Mouse (Mus musculus) neural tube, embryonic 14.5 days (tissue): ENCODE measurements around the gene Prdm11. TPM values are rescaled to one million over a fixed set of nuclear protein-coding genes. Genes with fewer than 3 reads are reported as not detected.

ENCODE experiments used
- ATAC-seq: fragments of 200-750 bp; cut with Nextera tagmentation; 2 replicates; pipeline ENCODE4 v1.8.0; 2017; ENCODE audit warnings: low read depth, mild to moderate bottlenecking, moderate TSS enrichment, moderate library complexity
- H3K27ac ChIP-seq: fragments of 300-500 bp; sonication (generic); 2 replicates; pipeline ENCODE4 v1.5.1; 2014; ENCODE audit warnings: low read depth, mild to moderate bottlenecking, control low read depth, low read length, moderate library complexity, mixed read lengths
- H3K27me3 ChIP-seq: fragments of 300-500 bp; sonication (generic); 2 replicates; pipeline ENCODE4 v1.6.1; 2014; ENCODE audit warnings: low read length; ENCODE audit not compliant: control insufficient read depth, insufficient read depth
- H3K36me3 ChIP-seq: fragments of 300-500 bp; sonication (generic); 2 replicates; pipeline ENCODE4 v1.6.1; 2014; ENCODE audit warnings: low read length, mixed read lengths; ENCODE audit not compliant: control insufficient read depth, insufficient read depth
- H3K4me1 ChIP-seq: fragments of 300-500 bp; sonication (generic); 2 replicates; pipeline ENCODE4 v1.6.1; 2014; ENCODE audit warnings: low read length; ENCODE audit not compliant: control insufficient read depth, insufficient read depth
- H3K4me2 ChIP-seq: fragments of 300-500 bp; sonication (generic); 2 replicates; pipeline ENCODE4 v1.6.1; 2014; ENCODE audit warnings: mild to moderate bottlenecking, low read depth, low read length, control low read depth
- H3K4me3 ChIP-seq: fragments of 300-500 bp; sonication (generic); 2 replicates; pipeline ENCODE4 v1.5.1; 2014; ENCODE audit warnings: low read depth, low read length, control low read depth, mixed read lengths
- H3K9ac ChIP-seq: fragments of 300-500 bp; sonication (generic); replicated peaks from 2 replicates; pipeline ENCODE4 v1.6.1; 2014; ENCODE audit warnings: low read depth, mild to moderate bottlenecking, control low read depth, low read length, mixed read lengths
- H3K9me3 ChIP-seq: fragments of 300-500 bp; sonication (generic); 2 replicates; pipeline ENCODE4 v1.6.1; 2016; ENCODE audit warnings: low read length; ENCODE audit not compliant: control insufficient read depth
- WGBS: fragments of 180-500 bp; shearing (Covaris S2); extraction: QIAGEN DNeasy Blood & Tissue Kit; methylation state at CpG from one replicate; pipeline ENCODE4 v1.1.7; 2014; 5-methylcytosine and 5-hydroxymethylcytosine counted together
- polyA plus RNA-seq: library from polyadenylated mRNA; unstranded; fragments of >200 nt; fragmentation: Nextera tagmentation; extraction: Ambion mirVana; gene quantifications from 2 replicates; pipeline ENCODE4 v1.2.1, GENCODE M21; 2014

Gene Prdm11
- polyA plus RNA-seq, 1 experiment from 2014 or later, result 1.8 TPM

DNA sequence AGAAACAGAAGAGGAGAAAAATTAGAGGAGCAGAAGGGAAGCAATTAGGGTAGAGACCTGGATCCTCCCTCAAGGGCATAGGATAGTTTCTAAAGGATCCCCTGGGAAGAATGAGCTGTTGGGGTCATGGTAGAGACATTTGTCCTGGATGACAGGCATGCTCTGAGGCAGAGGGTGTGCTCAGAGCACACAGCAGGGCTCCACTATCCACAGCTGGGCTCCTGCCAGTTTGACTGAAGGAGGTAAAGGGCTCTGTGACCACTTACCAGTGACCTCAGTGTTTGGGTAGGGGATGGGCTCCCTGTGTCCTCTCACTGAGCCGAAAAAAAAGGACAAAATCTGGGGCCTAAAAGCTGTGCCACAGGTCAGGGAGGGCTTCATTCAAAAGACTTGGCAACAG is 96.4 kb downstream of the Prdm11 start:
- no peaks in the 10 kb centered on the region for H3K27me3 ChIP-seq
- no peak overlapping the region for H3K9ac ChIP-seq
- no peaks in the 10 kb centered on the region for H3K36me3 ChIP-seq
- peaks cover 14% of the 10 kb centered on the region for H3K4me1 ChIP-seq
- ATAC-seq, result no peak
- 23% methylated on average over 1 of the region's 1 CpGs for WGBS
- no peaks in the 10 kb centered on the region for H3K9me3 ChIP-seq
- no peak overlapping the region for H3K4me2 ChIP-seq
- H3K4me3 ChIP-seq, result no peak overlapping the region
- no peak overlapping the region for H3K27ac ChIP-seq

DNA sequence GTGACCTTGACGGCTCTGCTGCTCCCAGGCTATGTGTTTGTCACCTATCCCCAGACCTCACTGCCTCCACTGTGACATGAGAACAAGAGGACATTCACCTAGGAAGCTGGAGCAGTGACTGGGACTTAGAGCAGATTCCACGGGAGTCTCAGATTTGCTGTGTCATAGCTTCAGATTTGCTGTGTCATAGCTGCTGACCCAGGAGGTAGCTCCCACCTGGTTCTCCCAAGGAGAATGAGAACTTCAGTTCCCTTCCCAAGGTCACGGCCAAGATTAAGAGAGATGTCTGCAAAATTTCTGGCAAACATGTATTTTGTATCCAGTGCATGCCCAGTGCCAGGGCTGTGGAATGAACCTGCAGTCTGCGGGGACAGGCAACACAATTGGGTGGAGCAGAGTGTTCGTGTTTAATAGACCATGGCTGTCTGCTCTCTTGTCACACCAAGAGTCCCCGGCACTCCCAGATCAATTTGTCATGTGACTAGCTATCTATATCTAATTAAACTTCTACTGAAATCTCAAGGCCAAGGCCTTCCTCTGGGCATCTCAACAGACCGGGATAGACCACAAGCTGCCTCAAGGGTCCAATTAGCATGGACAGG is 97.2 kb downstream of the Prdm11 start:
- no peaks in the 10 kb centered on the region for H3K27me3 ChIP-seq
- no peak for ATAC-seq
- no peak overlapping the region for H3K4me3 ChIP-seq
- 31% methylated on average over 7 of the region's 7 CpGs for WGBS
- H3K4me1 ChIP-seq, result peaks cover 14% of the 10 kb centered on the region
- H3K4me2 ChIP-seq, result no peak overlapping the region
- no peak overlapping the region for H3K9ac ChIP-seq
- no peaks in the 10 kb centered on the region for H3K36me3 ChIP-seq
- no peaks in the 10 kb centered on the region for H3K9me3 ChIP-seq
- H3K27ac ChIP-seq, result no peak overlapping the region

DNA sequence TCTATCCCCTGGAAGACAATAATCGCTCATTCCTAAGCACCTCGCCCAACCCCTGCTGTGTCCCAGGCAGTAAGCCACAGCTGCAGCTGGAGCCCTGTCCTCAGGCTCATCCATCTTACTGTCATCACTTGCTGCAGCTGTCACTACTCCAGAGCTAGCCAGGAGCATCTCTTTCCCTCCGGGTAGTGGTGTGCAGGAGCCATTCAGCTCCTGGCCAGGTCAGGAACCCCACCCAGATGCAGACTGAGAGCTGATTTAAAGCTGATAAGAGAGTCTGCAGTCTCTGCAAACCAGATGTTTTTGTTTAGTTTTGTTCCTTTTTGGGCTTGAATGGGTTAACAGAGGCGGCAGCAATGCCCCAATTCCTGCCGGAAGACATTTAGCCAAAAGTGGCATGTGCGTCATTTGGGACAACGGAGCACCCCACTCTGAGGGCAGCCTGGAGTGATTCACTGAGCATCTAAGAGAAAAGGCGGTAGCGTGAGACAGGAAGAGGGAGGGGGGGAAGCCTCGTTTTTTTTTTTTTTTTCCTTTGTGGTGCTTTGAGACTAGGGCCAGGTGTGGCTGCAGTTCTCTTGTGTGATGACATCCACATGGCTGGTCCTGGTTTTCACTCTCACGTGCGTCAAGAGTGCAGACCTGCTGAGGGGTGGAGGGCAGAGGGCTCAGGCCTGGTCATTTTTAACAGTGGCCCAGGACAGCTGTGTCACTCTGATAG is 97.8 kb downstream of the Prdm11 start:
- Histone ChIP-seq H3K9ac (no peak overlapping the region; the same call in 1 of the 2 replicates), H3K27me3 (no peaks in the 10 kb centered on the region)

DNA sequence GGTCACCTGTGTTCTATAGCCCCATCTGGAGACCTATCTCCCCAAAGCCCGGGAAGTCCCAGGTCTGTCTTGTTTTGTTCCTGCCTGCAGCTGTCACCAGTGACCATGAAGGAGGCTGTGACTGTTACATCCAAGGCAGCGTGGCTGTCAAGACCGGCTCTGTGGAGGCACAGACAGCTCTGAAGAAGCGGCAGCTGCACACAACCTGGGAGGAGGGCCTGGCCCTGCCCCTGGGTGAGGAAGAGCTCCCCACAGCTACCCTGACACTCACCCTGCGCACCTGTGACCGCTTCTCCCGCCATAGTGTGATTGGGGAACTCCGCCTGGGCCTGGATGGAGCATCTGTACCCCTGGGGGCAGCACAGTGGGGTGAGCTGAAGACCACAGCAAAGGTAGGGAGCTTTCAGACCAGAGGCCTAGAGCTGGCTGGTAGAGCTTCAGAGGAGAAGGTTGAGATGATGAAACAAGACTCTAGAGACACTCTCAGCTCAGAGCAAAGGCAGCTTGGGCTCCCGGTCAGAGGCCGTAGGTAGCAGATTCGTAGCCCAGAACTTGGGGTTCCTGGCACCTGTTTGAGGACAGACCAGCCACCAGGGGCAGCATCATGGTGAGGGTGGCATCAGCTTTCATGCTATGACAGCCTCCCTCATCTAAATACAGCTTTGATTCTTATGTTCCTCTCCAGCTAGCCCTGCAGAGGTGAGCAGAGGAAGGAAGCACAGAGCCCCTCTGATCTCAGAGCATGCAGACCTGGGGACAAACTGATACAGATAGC is 100.0 kb downstream of the Prdm11 start:
- Histone ChIP-seq H3K36me3 (no peaks in the 10 kb centered on the region), H3K27me3 (no peaks in the 10 kb centered on the region), H3K4me1 (peaks cover 14% of the 10 kb centered on the region), H3K9me3 (no peaks in the 10 kb centered on the region), H3K27ac (no peak overlapping the region), H3K4me3 (no peak overlapping the region), H3K4me2 (no peak overlapping the region), H3K9ac (no peak overlapping the region)
- 88% methylated on average over 11 of the region's 11 CpGs for WGBS
- no peak for ATAC-seq

More for the DNA sequence above, 97.8 kb downstream of the Prdm11 start:
- H3K9me3 ChIP-seq, result no peaks in the 10 kb centered on the region
- H3K27ac ChIP-seq, result no peak overlapping the region
- no peak overlapping the region for H3K4me3 ChIP-seq
- H3K4me1 ChIP-seq, result peaks cover 14% of the 10 kb centered on the region
- ATAC-seq, result peak; percentile 62; the same call in 1 of the 2 replicates
- H3K36me3 ChIP-seq, result no peaks in the 10 kb centered on the region
- WGBS, result 4% methylated on average over 12 of the region's 12 CpGs
- no peak overlapping the region for H3K4me2 ChIP-seq

DNA sequence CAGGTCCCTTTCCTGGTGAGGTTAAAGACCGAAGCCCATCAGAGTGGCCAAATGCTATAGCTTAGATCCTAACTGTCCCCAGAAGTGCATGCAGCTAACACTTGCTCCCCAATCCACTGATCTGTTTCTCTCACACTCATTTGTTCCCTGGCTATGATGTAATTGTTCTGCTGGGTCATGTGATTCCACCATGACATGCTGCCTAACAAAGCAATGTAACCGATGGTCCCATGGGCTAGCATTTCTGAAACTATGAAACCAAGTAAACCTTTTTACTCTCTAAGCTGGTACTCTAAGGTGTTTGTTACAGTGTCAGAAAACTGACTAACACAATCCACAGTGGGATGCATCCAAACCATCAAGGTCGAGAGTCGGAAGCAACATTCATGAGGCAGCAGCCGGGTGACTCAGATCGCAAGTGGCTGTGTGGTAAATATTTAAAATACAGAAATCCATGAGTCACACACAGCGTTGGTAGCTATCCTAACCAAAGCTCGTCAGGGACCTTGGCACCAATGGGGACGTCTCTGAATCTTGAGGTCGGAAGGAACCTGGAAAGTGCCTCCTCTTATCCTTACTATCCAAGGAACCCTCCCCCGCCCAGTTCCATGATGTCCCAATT is 100.7 kb downstream of the Prdm11 start:
- no peaks in the 10 kb centered on the region for H3K36me3 ChIP-seq
- H3K9ac ChIP-seq, result no peak overlapping the region
- WGBS, result 95% methylated on average over 11 of the region's 11 CpGs
- ATAC-seq, result no peak
- H3K9me3 ChIP-seq, result no peaks in the 10 kb centered on the region
- H3K4me3 ChIP-seq, result no peak overlapping the region
- H3K27me3 ChIP-seq, result peaks cover 4% of the 10 kb centered on the region; the same call in 1 of the 2 replicates
- H3K4me2 ChIP-seq, result no peak overlapping the region
- no peak overlapping the region for H3K27ac ChIP-seq
- peaks cover 14% of the 10 kb centered on the region for H3K4me1 ChIP-seq

DNA sequence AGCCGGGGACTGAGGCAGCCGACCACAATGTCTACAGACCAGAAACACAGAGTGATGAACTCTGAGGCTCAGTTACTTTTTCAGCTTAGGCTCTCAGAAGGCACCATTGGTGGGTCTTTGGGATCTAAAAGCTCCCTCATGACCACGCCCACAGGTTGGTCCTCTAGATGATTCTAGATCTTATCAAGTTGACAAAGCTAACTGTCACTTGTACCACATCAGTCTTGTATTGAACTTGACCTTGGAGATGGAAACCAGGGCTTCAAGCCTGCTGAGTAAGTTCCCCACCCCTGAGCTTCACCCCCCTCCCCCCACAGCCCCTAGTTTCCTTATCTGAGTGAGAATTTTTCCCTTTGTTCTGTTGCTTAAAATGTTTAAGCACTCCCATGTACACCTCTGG is 101.6 kb downstream of the Prdm11 start:
- no peak for ATAC-seq
- Histone ChIP-seq H3K27me3 (peaks cover 4% of the 10 kb centered on the region; the same call in 1 of the 2 replicates), H3K27ac (no peak overlapping the region), H3K4me3 (no peak overlapping the region), H3K4me2 (no peak overlapping the region), H3K9ac (no peak overlapping the region), H3K9me3 (no peaks in the 10 kb centered on the region), H3K36me3 (no peaks in the 10 kb centered on the region), H3K4me1 (peaks cover 14% of the 10 kb centered on the region)
- 94% methylated on average over 3 of the region's 3 CpGs for WGBS

DNA sequence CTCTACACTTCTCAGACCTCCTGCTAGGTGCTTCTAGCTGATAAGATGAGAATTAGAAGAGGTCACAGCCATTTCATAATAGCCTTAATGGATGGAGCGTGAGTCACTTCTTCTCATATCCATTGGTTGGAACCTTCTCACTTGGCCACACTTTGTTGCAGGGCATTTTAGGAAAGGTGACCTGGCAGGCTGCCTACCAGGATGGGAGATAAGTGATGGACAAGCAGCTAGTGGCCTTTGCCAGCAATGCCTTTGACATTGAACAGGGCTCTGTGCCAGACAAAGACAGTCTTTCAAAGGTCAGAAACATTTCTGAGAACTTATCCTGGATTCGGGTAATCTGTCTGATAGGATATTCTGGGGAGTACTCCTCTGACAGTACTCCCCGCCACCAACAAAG is 102.6 kb downstream of the Prdm11 start:
- Histone ChIP-seq H3K9me3 (no peaks in the 10 kb centered on the region), H3K36me3 (no peaks in the 10 kb centered on the region), H3K27ac (no peak overlapping the region), H3K4me2 (no peak overlapping the region), H3K4me1 (peaks cover 10% of the 10 kb centered on the region), H3K27me3 (peaks cover 4% of the 10 kb centered on the region; the same call in 1 of the 2 replicates), H3K9ac (no peak overlapping the region), H3K4me3 (no peak overlapping the region)
- 90% methylated on average over 3 of the region's 3 CpGs for WGBS
- no peak for ATAC-seq

DNA sequence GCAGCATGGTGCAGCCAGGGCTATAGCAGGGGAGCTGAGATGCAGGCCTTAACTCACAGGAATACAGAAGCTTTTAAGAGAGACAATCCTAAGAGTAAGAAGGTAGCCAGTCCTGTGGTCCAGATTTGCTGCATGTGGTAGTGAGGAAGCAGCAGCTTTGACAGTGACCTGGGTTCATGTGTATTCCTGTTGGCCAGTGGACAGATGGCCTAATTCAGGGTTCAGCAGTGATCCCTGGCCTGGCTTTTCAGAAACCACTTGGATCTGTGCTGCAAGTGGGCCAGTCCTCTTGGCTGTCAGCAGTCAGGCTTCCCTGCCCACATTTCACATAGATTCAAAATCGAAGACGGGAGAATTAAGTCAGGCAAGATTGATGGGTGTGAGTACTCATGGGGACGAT is 104.5 kb downstream of the Prdm11 start:
- no peaks in the 10 kb centered on the region for H3K9me3 ChIP-seq
- H3K27ac ChIP-seq, result no peak overlapping the region
- H3K4me1 ChIP-seq, result no peaks in the 10 kb centered on the region
- no peak overlapping the region for H3K9ac ChIP-seq
- peaks cover 4% of the 10 kb centered on the region; the same call in 1 of the 2 replicates for H3K27me3 ChIP-seq
- H3K4me2 ChIP-seq, result no peak overlapping the region
- WGBS, result 65% methylated on average over 3 of the region's 3 CpGs
- H3K4me3 ChIP-seq, result no peak overlapping the region
- no peaks in the 10 kb centered on the region for H3K36me3 ChIP-seq
- no peak for ATAC-seq
